Mouse (Mus musculus): ENCODE data around the gene Gm20867. TPM values are rescaled to one million over a fixed set of nuclear protein-coding genes. Genes with fewer than 3 reads are reported as not detected.

Gene Gm20867
- not detected in 2 replicates for polyA plus RNA-seq (2012; rRNA removed; ENCODE audit: low replicate concordance)

DNA sequence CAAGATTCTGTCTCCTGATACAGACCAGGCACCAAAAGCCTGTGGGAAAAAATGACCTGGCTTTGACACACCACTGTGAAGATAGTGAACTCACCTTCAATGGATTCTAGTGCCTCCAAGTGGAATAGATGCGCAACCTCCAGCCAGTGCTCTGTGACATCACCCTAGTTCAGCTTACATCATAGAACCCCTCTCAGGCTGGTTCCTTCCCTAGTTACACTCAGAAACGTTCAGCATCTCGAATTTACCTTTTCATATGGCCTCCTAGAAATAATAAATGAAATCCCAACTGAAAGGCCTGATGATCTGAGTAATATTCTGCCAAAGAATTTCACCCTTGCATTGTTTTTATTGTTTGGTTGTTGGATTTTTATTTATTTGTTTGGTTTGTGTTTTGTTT lies at the start of gene Gm20867:
Gm20867 (minus strand) TSS at position 101 of the 400 bp plus-strand sequence.

Other genes with a start within 250 kb of the Gm20867 start
- gene Gm29564, start 249.8 kb upstream of the Gm20867 start, polyA plus RNA-seq (2012; rRNA removed; ENCODE audit: low replicate concordance), result not detected in 2 replicates